Mouse (Mus musculus): Measurements from ENCODE around the gene Clec11a. TPM values are rescaled to one million over a fixed set of nuclear protein-coding genes. Genes with fewer than 3 reads are reported as not detected.

Clec11a gene
- polyA plus RNA-seq, 1 experiment from 2014 or later, result 2.1 TPM

Other genes with a start within 250 kb of the Clec11a start
- gene Klk1b21, start 204.6 kb downstream of the Clec11a start, polyA plus RNA-seq (2016; fragmentation: Nextera tagmentation; extraction: Ambion mirVana), result not detected in 2 replicates
- not detected in 2 replicates for gene Klk1b22, start 194.2 kb downstream of the Clec11a start, polyA plus RNA-seq (2016; fragmentation: Nextera tagmentation; extraction: Ambion mirVana)
- gene Klk1b16, start 170.1 kb downstream of the Clec11a start, polyA plus RNA-seq (2016; fragmentation: Nextera tagmentation; extraction: Ambion mirVana), result not detected in 2 replicates
- gene Klk1b24, start 118.7 kb downstream of the Clec11a start, polyA plus RNA-seq (2016; fragmentation: Nextera tagmentation; extraction: Ambion mirVana), result not detected in 2 replicates
- not detected in 2 replicates for gene Klk1b3, start 108.7 kb downstream of the Clec11a start, polyA plus RNA-seq (2016; fragmentation: Nextera tagmentation; extraction: Ambion mirVana)
- gene Klk1b4, start 99.5 kb downstream of the Clec11a start, polyA plus RNA-seq (2016; fragmentation: Nextera tagmentation; extraction: Ambion mirVana), result not detected in 2 replicates
- not detected in 2 replicates for gene Klk1b5, start 91.0 kb downstream of the Clec11a start, polyA plus RNA-seq (2016; fragmentation: Nextera tagmentation; extraction: Ambion mirVana)
- gene Klk1, start 81.5 kb downstream of the Clec11a start, polyA plus RNA-seq (2016; fragmentation: Nextera tagmentation; extraction: Ambion mirVana), result not detected in 2 replicates
- gene Gm36864, start 70.7 kb downstream of the Clec11a start, polyA plus RNA-seq (2016; fragmentation: Nextera tagmentation; extraction: Ambion mirVana), result 0.31 TPM in 1 of 2 replicates, not detected in the other
- 0.83 and 1.3 TPM in 2 replicates for gene 1700028J19Rik, start 60.2 kb downstream of the Clec11a start, polyA plus RNA-seq (2016; fragmentation: Nextera tagmentation; extraction: Ambion mirVana)
- 179 and 198 TPM in 2 replicates for gene 2410002F23Rik, start 60.2 kb downstream of the Clec11a start, polyA plus RNA-seq (2016; fragmentation: Nextera tagmentation; extraction: Ambion mirVana)
- gene Acp4, start 49.5 kb downstream of the Clec11a start, polyA plus RNA-seq (2016; fragmentation: Nextera tagmentation; extraction: Ambion mirVana), result not detected in 2 replicates
- not detected in 2 replicates for gene Gm15517, start 45.5 kb downstream of the Clec11a start, polyA plus RNA-seq (2016; fragmentation: Nextera tagmentation; extraction: Ambion mirVana)
- gene Shank1, start 3.4 kb upstream of the Clec11a start, polyA plus RNA-seq (2016; fragmentation: Nextera tagmentation; extraction: Ambion mirVana), result 12.6 and 14.4 TPM in 2 replicates
- gene Syt3, start 77.2 kb upstream of the Clec11a start, polyA plus RNA-seq (2016; fragmentation: Nextera tagmentation; extraction: Ambion mirVana), result 10.0 and 10.2 TPM in 2 replicates
- 1.0 and 1.1 TPM in 2 replicates for gene 1700008O03Rik, start 78.9 kb upstream of the Clec11a start, polyA plus RNA-seq (2016; fragmentation: Nextera tagmentation; extraction: Ambion mirVana)
- 10.4 and 12.6 TPM in 2 replicates for gene Lrrc4b, start 122.1 kb upstream of the Clec11a start, polyA plus RNA-seq (2016; fragmentation: Nextera tagmentation; extraction: Ambion mirVana)
- 1.3 and 3.8 TPM in 2 replicates for gene Aspdh, start 158.5 kb upstream of the Clec11a start, polyA plus RNA-seq (2016; fragmentation: Nextera tagmentation; extraction: Ambion mirVana)
- 61.5 and 61.7 TPM in 2 replicates for gene Josd2, start 161.1 kb upstream of the Clec11a start, polyA plus RNA-seq (2016; fragmentation: Nextera tagmentation; extraction: Ambion mirVana)
- 135 and 136 TPM in 2 replicates for gene Emc10, start 189.6 kb upstream of the Clec11a start, polyA plus RNA-seq (2016; fragmentation: Nextera tagmentation; extraction: Ambion mirVana)
- 26.3 and 28.1 TPM in 2 replicates for gene Fam71e1, start 189.7 kb upstream of the Clec11a start, polyA plus RNA-seq (2016; fragmentation: Nextera tagmentation; extraction: Ambion mirVana)
- 0.11 and 0.14 TPM in 2 replicates for gene Mybpc2, start 217.8 kb upstream of the Clec11a start, polyA plus RNA-seq (2016; fragmentation: Nextera tagmentation; extraction: Ambion mirVana)
- 0.11 TPM in 1 of 2 replicates, not detected in the other for gene Spib, start 225.2 kb upstream of the Clec11a start, polyA plus RNA-seq (2016; fragmentation: Nextera tagmentation; extraction: Ambion mirVana)
- gene Pold1, start 241.9 kb upstream of the Clec11a start, polyA plus RNA-seq (2016; fragmentation: Nextera tagmentation; extraction: Ambion mirVana), result 65.2 and 66.4 TPM in 2 replicates
- gene Nr1h2, start 247.0 kb upstream of the Clec11a start, polyA plus RNA-seq (2016; fragmentation: Nextera tagmentation; extraction: Ambion mirVana), result 69.5 and 71.2 TPM in 2 replicates

Measured in neural tube, embryonic 12.5 days (tissue).